Mouse (Mus musculus) lung, embryonic 16.5 days (tissue): ENCODE data around the gene Crispld2. TPM values are rescaled to one million over a fixed set of nuclear protein-coding genes. Genes with fewer than 3 reads are reported as not detected.

Source experiments
- ATAC-seq: fragments of 200-750 bp; cut with Nextera tagmentation; 2 replicates; pipeline ENCODE4 v1.8.0; 2017; ENCODE audit warnings: low read depth, mild to moderate bottlenecking, moderate library complexity
- H3K27ac ChIP-seq: fragments of 300-500 bp; sonication (generic); 2 replicates; pipeline ENCODE4 v1.5.1; 2014; ENCODE audit warnings: mild to moderate bottlenecking, control low read depth, low read length
- H3K27me3 ChIP-seq: fragments of 300-500 bp; sonication (generic); 2 replicates; pipeline ENCODE4 v1.6.1; 2014; ENCODE audit warnings: low read depth, low read length, mixed read lengths; ENCODE audit not compliant: control insufficient read depth, insufficient read depth
- H3K36me3 ChIP-seq: fragments of 300-500 bp; sonication (generic); 2 replicates; pipeline ENCODE4 v1.6.1; 2014; ENCODE audit warnings: low read length; ENCODE audit not compliant: control insufficient read depth, insufficient read depth
- H3K4me1 ChIP-seq: fragments of 300-500 bp; sonication (generic); replicated peaks from 2 replicates; pipeline ENCODE4 v1.6.1; 2014; ENCODE audit warnings: low read length, mixed read lengths; ENCODE audit not compliant: control insufficient read depth, insufficient read depth
- H3K4me2 ChIP-seq: fragments of 300-500 bp; sonication (generic); 2 replicates; pipeline ENCODE4 v1.6.1; 2014; ENCODE audit warnings: low read depth, low read length, control low read depth
- H3K4me3 ChIP-seq: fragments of 300-500 bp; sonication (generic); 2 replicates; pipeline ENCODE4 v1.5.1; 2014; ENCODE audit warnings: mild to moderate bottlenecking, low read length, control low read depth
- H3K9ac ChIP-seq: fragments of 300-500 bp; sonication (generic); 2 replicates; pipeline ENCODE4 v1.6.1; 2014; ENCODE audit warnings: low read length, control low read depth
- H3K9me3 ChIP-seq: fragments of 300-500 bp; sonication (generic); 2 replicates; pipeline ENCODE4 v1.6.1; 2016; ENCODE audit warnings: low read length; ENCODE audit not compliant: control insufficient read depth
- WGBS: fragments of 180-500 bp; shearing (Covaris S2); extraction: QIAGEN DNeasy Blood & Tissue Kit; methylation state at CpG from one replicate; pipeline ENCODE4 v1.1.7; 2014; 5-methylcytosine and 5-hydroxymethylcytosine counted together
- polyA plus RNA-seq: library from polyadenylated mRNA; unstranded; fragments of >200 nt; fragmentation: Nextera tagmentation; extraction: Ambion mirVana; gene quantifications from 2 replicates; pipeline ENCODE4 v1.2.1, GENCODE M21; 2015

The Crispld2 gene
- polyA plus RNA-seq, 1 experiment from 2014 or later, result 9.3 TPM

DNA sequence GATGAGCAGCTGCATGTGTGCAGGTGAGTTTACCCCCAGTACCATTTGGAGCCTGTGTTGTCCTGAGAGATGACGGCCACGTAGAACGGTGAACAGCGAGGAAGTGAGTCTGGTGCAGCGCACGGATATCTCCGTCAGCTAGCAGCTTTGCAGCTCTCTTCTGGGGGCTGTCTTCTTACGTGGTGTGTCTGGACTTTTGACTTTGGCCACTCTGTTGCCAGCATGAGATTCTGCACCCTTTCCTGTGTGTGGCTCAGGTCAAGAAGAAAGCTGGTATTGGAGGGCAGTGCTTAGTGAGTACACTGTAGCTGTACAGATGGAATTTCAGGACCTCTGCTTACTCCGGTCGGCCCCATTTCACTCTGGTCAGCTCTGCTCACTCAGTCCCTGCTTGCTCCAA, 34.2 kb upstream of the Crispld2 start:
- H3K4me2 ChIP-seq, result no peak overlapping the region
- H3K4me3 ChIP-seq, result no peak overlapping the region
- no peaks in the 10 kb centered on the region for H3K4me1 ChIP-seq
- H3K36me3 ChIP-seq, result peaks cover 46% of the 10 kb centered on the region
- 88% methylated on average over 10 of the region's 10 CpGs for WGBS
- no peak overlapping the region for H3K9ac ChIP-seq
- ATAC-seq, result no peak
- no peaks in the 10 kb centered on the region for H3K27me3 ChIP-seq
- no peak overlapping the region for H3K27ac ChIP-seq
- H3K9me3 ChIP-seq, result no peaks in the 10 kb centered on the region

- WGBS, result 44% methylated on average over 5 of the region's 5 CpGs
- H3K9me3 ChIP-seq, result no peaks in the 10 kb centered on the region
- H3K9ac ChIP-seq, result no peak overlapping the region
- H3K27ac ChIP-seq, result no peak overlapping the region
- H3K4me3 ChIP-seq, result no peak overlapping the region
- no peaks in the 10 kb centered on the region for H3K27me3 ChIP-seq
- no peaks in the 10 kb centered on the region for H3K4me1 ChIP-seq
- peak; percentile 51; the same call in 1 of the 2 replicates for ATAC-seq
- H3K4me2 ChIP-seq, result no peak overlapping the region
- peaks cover 22% of the 10 kb centered on the region for H3K36me3 ChIP-seq
Measured at GRCm38 (mm10) chr8:119960531-119961104, 31.6 kb upstream of the Crispld2 start.

GRCm38 (mm10) chr8:119964859-119965258, 27.4 kb upstream of the Crispld2 start:
- 43% methylated on average over 4 of the region's 4 CpGs for WGBS
- no peaks in the 10 kb centered on the region for H3K27me3 ChIP-seq
- ATAC-seq, result no peak

GRCm38 (mm10) chr8:119967435-119967834, 24.8 kb upstream of the Crispld2 start:
- Histone ChIP-seq H3K4me2 (no peak overlapping the region), H3K27me3 (no peaks in the 10 kb centered on the region), H3K9ac (no peak overlapping the region), H3K4me1 (no peaks in the 10 kb centered on the region), H3K9me3 (0 out of 2 replicates have a peak, but pooled peaks cover 3% of the 10 kb centered on the region), H3K27ac (no peak overlapping the region), H3K36me3 (no peaks in the 10 kb centered on the region), H3K4me3 (no peak overlapping the region)
- 87% methylated on average over 9 of the region's 9 CpGs for WGBS
- no peak for ATAC-seq

More at GRCm38 (mm10) chr8:119964859-119965258, 27.4 kb upstream of the Crispld2 start:
- H3K4me1 ChIP-seq, result no peaks in the 10 kb centered on the region
- no peaks in the 10 kb centered on the region for H3K36me3 ChIP-seq
- no peak overlapping the region for H3K4me3 ChIP-seq
- H3K9me3 ChIP-seq, result 0 out of 2 replicates have a peak, but pooled peaks cover 3% of the 10 kb centered on the region
- H3K27ac ChIP-seq, result no peak overlapping the region
- no peak overlapping the region for H3K9ac ChIP-seq
- no peak overlapping the region for H3K4me2 ChIP-seq

DNA sequence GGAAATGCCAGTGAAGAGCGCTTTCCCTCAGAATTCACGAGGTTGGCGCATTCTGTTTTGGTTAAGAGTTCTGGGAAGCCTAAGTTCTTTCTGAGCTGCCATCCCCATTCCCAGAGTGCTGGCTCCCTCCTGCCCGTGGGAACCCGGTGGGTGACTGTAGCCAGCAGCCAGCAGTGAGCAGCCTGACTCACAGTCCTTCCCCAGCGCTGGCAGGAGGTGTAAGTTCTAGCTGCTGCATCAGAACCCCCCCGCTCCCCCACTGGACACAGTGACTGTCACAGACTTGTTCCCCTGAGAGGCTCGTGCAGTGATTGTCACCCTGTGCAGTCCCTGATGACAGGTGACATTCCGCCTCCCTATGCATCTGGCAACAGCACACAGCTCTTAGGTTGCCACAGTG, 22.1 kb upstream of the Crispld2 start:
- ATAC-seq, result no peak

DNA sequence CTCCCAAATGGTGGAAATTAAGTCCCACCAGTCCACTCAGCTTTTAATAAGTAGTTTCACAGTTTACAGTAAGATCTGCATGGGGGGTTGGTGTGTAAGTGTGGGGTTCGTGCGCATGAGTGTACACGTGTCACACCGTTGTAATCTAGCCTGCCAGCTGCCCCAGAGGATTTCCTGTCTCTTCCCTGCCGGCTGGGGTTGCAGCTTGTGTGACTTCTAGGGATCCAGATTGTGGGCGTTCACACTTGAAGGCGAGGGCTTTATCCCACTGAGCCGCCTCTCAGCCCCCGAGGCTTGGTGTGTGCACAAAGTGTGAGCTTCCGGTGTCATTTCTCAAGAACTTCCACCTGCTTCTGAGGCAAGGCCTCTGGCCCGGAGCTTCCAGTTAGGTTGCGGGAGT, 19.7 kb upstream of the Crispld2 start:
- peak overlapping the region; percentile 6; the same call in 1 of the 2 replicates for H3K27ac ChIP-seq
- ATAC-seq, result peak; percentile 62; the same call in 1 of the 2 replicates
- WGBS, result 51% methylated on average over 12 of the region's 12 CpGs

More for the DNA sequence above, 22.1 kb upstream of the Crispld2 start:
- 68% methylated on average over 9 of the region's 9 CpGs for WGBS
- no peaks in the 10 kb centered on the region for H3K4me1 ChIP-seq
- no peaks in the 10 kb centered on the region for H3K27me3 ChIP-seq
- H3K9me3 ChIP-seq, result 0 out of 2 replicates have a peak, but pooled peaks cover 3% of the 10 kb centered on the region
- H3K4me3 ChIP-seq, result no peak overlapping the region
- no peak overlapping the region for H3K4me2 ChIP-seq
- no peak overlapping the region for H3K27ac ChIP-seq
- no peaks in the 10 kb centered on the region for H3K36me3 ChIP-seq
- no peak overlapping the region for H3K9ac ChIP-seq

DNA sequence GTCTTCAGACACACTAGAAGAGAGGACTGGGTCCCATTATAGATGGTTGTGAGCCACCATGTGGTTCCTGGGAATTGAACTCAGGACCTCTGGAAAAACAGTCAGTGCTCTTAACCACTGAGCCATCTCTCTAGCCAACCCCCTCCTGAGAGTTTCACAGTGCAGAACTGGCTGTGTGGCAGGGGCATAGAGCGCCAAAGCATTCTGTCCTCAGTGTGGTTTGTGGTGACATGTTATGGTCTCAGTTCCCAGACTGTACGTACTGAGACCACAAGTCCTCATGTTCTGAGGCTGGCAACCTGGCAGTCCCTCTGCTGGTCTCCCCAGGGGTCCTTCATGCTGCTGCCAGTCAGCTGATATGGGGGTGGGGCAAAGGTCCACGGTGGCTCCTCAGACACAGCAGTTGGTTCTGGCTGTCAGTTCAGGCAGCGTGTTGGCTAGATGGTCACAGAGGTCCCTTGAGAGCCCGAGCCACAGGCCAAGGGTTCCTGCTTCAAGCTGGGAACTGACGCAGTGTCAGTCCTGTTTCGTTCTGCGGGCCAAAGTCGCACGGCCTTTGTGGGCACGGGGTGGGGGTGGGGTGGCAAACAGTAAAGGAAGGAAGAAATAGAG, 13.4 kb upstream of the Crispld2 start:
- H3K4me2 ChIP-seq, result no peak overlapping the region
- H3K27ac ChIP-seq, result no peak overlapping the region
- H3K4me3 ChIP-seq, result no peak overlapping the region
- H3K36me3 ChIP-seq, result no peaks in the 10 kb centered on the region
- no peak for ATAC-seq
- no peaks in the 10 kb centered on the region for H3K9me3 ChIP-seq
- H3K4me1 ChIP-seq, result no peaks in the 10 kb centered on the region
- 57% methylated on average over 11 of the region's 11 CpGs for WGBS
- H3K9ac ChIP-seq, result no peak overlapping the region
- no peaks in the 10 kb centered on the region for H3K27me3 ChIP-seq

More for the DNA sequence above, 19.7 kb upstream of the Crispld2 start:
- Histone ChIP-seq H3K4me2 (no peak overlapping the region), H3K27me3 (no peaks in the 10 kb centered on the region), H3K9ac (no peak overlapping the region), H3K4me1 (no peaks in the 10 kb centered on the region), H3K4me3 (no peak overlapping the region), H3K36me3 (no peaks in the 10 kb centered on the region), H3K9me3 (0 out of 2 replicates have a peak, but pooled peaks cover 1% of the 10 kb centered on the region)

- no peak for ATAC-seq
- whole genome bisulfite sequencing, result 63% methylated on average over 4 of the region's 4 CpGs
- Histone ChIP-seq H3K4me2 (no peak overlapping the region), H3K4me3 (no peak overlapping the region), H3K27ac (no peak overlapping the region), H3K27me3 (no peaks in the 10 kb centered on the region), H3K36me3 (no peaks in the 10 kb centered on the region), H3K9ac (no peak overlapping the region), H3K4me1 (no peaks in the 10 kb centered on the region), H3K9me3 (no peaks in the 10 kb centered on the region)
Measured at GRCm38 (mm10) chr8:119981253-119981652, 11.0 kb upstream of the Crispld2 start.

DNA sequence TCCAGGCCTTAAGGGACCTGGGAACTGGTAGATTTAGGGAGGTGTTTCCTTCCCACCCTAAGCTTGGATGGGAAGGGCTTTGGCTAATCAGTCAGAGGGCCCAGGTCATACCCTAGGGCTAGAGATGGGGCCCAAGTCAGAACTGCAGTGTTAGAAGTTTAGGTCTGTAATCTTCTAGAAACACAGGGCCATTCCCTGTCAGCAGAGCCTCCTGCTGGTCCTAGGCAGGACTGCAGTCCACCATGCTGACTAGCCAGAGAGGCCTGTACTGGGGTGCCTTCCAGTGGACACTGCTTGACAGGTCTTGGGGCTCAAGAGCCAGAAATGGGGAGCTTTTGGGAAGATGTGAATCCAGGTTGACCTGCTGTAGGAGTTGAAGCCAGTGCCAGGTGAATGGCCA, 8.2 kb upstream of the Crispld2 start:
- Histone ChIP-seq H3K4me2 (no peak overlapping the region), H3K9me3 (no peaks in the 10 kb centered on the region), H3K4me1 (no peaks in the 10 kb centered on the region), H3K27ac (no peak overlapping the region), H3K36me3 (no peaks in the 10 kb centered on the region), H3K27me3 (no peaks in the 10 kb centered on the region), H3K4me3 (no peak overlapping the region), H3K9ac (no peak overlapping the region)
- no peak for ATAC-seq
